Mouse (Mus musculus) bone marrow, adult 2 months (tissue): Measurements from ENCODE around the gene Rftn1. TPM values are rescaled to one million over a fixed set of nuclear protein-coding genes. Genes with fewer than 3 reads are reported as not detected.

Experiments
- H3K27ac ChIP-seq: fragments of 200-500 bp; 2 replicates; pipeline ENCODE4 v1.5.1; 2012; ENCODE audit warnings: low read depth, mild to moderate bottlenecking, control low read depth, inconsistent platforms, low read length; ENCODE audit not compliant: control insufficient read depth, poor library complexity, insufficient read depth
- H3K4me1 ChIP-seq: fragments of 200-500 bp; 2 replicates; pipeline ENCODE4 v1.6.1; 2011; ENCODE audit warnings: low read length; ENCODE audit not compliant: control insufficient read depth, insufficient read depth
- H3K4me3 ChIP-seq: fragments of 200-500 bp; replicated peaks from 2 replicates; pipeline ENCODE3; 2011; ENCODE audit warnings: mild to moderate bottlenecking, low read depth, low read length, control low read depth; ENCODE audit not compliant: control insufficient read depth
- CTCF ChIP-seq: fragments of 200-500 bp; IDR thresholded peaks from 2 replicates; pipeline ENCODE4 v1.5.1; 2011; ENCODE audit warnings: low read length, control low read depth; ENCODE audit not compliant: control insufficient read depth, insufficient read depth
- POLR2A ChIP-seq: fragments of 200-500 bp; IDR thresholded peaks from 2 replicates; pipeline ENCODE4 v1.6.1; 2011; ENCODE audit warnings: low read depth, mild to moderate bottlenecking, control low read depth, low read length, borderline replicate concordance; ENCODE audit not compliant: control insufficient read depth
- WGBS: fragments of 180-500 bp; shearing (Covaris S2); methylation state at CpG from one replicate; pipeline ENCODE4 v1.1.7; 2018; 5-methylcytosine and 5-hydroxymethylcytosine counted together
- polyA plus RNA-seq: library from polyadenylated mRNA; stranded (reverse); fragments of >200 nt; gene quantifications from 2 replicates; pipeline ENCODE4 v1.2.4, GENCODE M21; 2011; ENCODE audit warnings: low replicate concordance; ENCODE audit not compliant: missing spikeins, insufficient read depth, insufficient read length

The Rftn1 gene
- polyA plus RNA-seq, 1 experiment, result 18.0 TPM

- TF ChIP-seq CTCF (no peak), POLR2A (peak; percentile 44)
- H3K4me1 ChIP-seq, result peaks cover 4% of the 10 kb centered on the region
- peak overlapping the region; percentile 62 for H3K27ac ChIP-seq
- no peak overlapping the region for H3K4me3 ChIP-seq
- WGBS, result 72% methylated on average over 5 of the region's 5 CpGs
These were observed 171.4 kb downstream of the Rftn1 start for GRCm38 (mm10) chr17:50019090-50019489.

- TF ChIP-seq CTCF (no peak), POLR2A (no peak)
- Histone ChIP-seq H3K4me3 (no peak overlapping the region), H3K27ac (no peak overlapping the region), H3K4me1 (peaks cover 2% of the 10 kb centered on the region; the same call in 1 of the 2 replicates)
- WGBS, result 77% methylated on average over 9 of the region's 9 CpGs
These were observed 175.8 kb downstream of the Rftn1 start for GRCm38 (mm10) chr17:50014708-50015107.

GRCm38 (mm10) chr17:50013848-50014247 is 176.6 kb downstream of the Rftn1 start:
- peaks cover 2% of the 10 kb centered on the region; the same call in 1 of the 2 replicates for H3K4me1 ChIP-seq
- H3K27ac ChIP-seq, result no peak overlapping the region
- H3K4me3 ChIP-seq, result no peak overlapping the region
- WGBS, result 83% methylated on average over 2 of the region's 2 CpGs
- no peak for TF ChIP-seq POLR2A
- TF ChIP-seq CTCF, result no peak

GRCm38 (mm10) chr17:50010096-50010495 is 180.4 kb downstream of the Rftn1 start:
- no peak for TF ChIP-seq CTCF
- TF ChIP-seq POLR2A, result no peak
- WGBS, result 64% methylated on average over 4 of the region's 4 CpGs
- no peak overlapping the region for H3K27ac ChIP-seq

GRCm38 (mm10) chr17:50006721-50007351 is 183.6 kb downstream of the Rftn1 start:
- H3K4me1 ChIP-seq, result no peaks in the 10 kb centered on the region
- TF ChIP-seq POLR2A (no peak), CTCF (no peak)
- 79% methylated on average over 9 of the region's 9 CpGs for WGBS
- no peak overlapping the region for H3K27ac ChIP-seq
- no peak overlapping the region for H3K4me3 ChIP-seq

More at GRCm38 (mm10) chr17:50010096-50010495, 180.4 kb downstream of the Rftn1 start:
- no peak overlapping the region for H3K4me3 ChIP-seq
- no peaks in the 10 kb centered on the region for H3K4me1 ChIP-seq

- Histone ChIP-seq H3K4me1 (no peaks in the 10 kb centered on the region), H3K27ac (no peak overlapping the region), H3K4me3 (no peak overlapping the region)
- TF ChIP-seq CTCF, result no peak
- no peak for TF ChIP-seq POLR2A
- 93% methylated on average over 7 of the region's 7 CpGs for WGBS
These were observed 184.1 kb downstream of the Rftn1 start for GRCm38 (mm10) chr17:50006338-50006720.

GRCm38 (mm10) chr17:50003156-50003555 is 187.3 kb downstream of the Rftn1 start:
- Histone ChIP-seq H3K27ac (no peak overlapping the region), H3K4me1 (no peaks in the 10 kb centered on the region), H3K4me3 (no peak overlapping the region)
- TF ChIP-seq CTCF (no peak), POLR2A (no peak)
- 89% methylated on average over 4 of the region's 4 CpGs for WGBS

- no peak for TF ChIP-seq POLR2A
- no peak for TF ChIP-seq CTCF
- WGBS, result 77% methylated on average over 3 of the region's 3 CpGs
- Histone ChIP-seq H3K27ac (no peak overlapping the region), H3K4me1 (no peaks in the 10 kb centered on the region), H3K4me3 (no peak overlapping the region)
These were observed 188.3 kb downstream of the Rftn1 start for GRCm38 (mm10) chr17:50002171-50002570.

GRCm38 (mm10) chr17:50001754-50002153 is 188.7 kb downstream of the Rftn1 start:
- H3K27ac ChIP-seq, result no peak overlapping the region
- no peak for TF ChIP-seq CTCF
- no peak for TF ChIP-seq POLR2A

More at GRCm38 (mm10) chr17:50001754-50002153, 188.7 kb downstream of the Rftn1 start:
- Histone ChIP-seq H3K4me3 (no peak overlapping the region), H3K4me1 (no peaks in the 10 kb centered on the region)
